Mouse (Mus musculus) lung, postnatal 0 days (tissue): ENCODE measurements around the gene Gm2022. TPM values are rescaled to one million over a fixed set of nuclear protein-coding genes. Genes with fewer than 3 reads are reported as not detected.

ENCODE experiments used
- polyA plus RNA-seq: library from polyadenylated mRNA; unstranded; fragments of >200 nt; fragmentation: Nextera tagmentation; extraction: Ambion mirVana; gene quantifications from 2 replicates; pipeline ENCODE4 v1.2.1, GENCODE M21; 2015

Gene Gm2022
- polyA plus RNA-seq, 1 experiment from 2014 or later: not detected

Other genes starting within 250 kb of the Gm2022 start
- not detected in 2 replicates for gene Gm21319, start 119.6 kb upstream of the Gm2022 start, polyA plus RNA-seq
- gene Gm21936, start 99.9 kb upstream of the Gm2022 start, polyA plus RNA-seq: not detected in 2 replicates
- not detected in 2 replicates for gene BB287469, start 78.8 kb upstream of the Gm2022 start, polyA plus RNA-seq
- gene Gm2001, start 53.0 kb upstream of the Gm2022 start, polyA plus RNA-seq: not detected in 2 replicates
- gene Gm2016, start 21.3 kb upstream of the Gm2022 start, polyA plus RNA-seq: not detected in 2 replicates
- not detected in 2 replicates for gene Gm2035, start 24.5 kb downstream of the Gm2022 start, polyA plus RNA-seq
- not detected in 2 replicates for gene Gm2042, start 58.7 kb downstream of the Gm2022 start, polyA plus RNA-seq
- not detected in 2 replicates for gene Gm2075, start 116.5 kb downstream of the Gm2022 start, polyA plus RNA-seq
- gene Gm6803, start 123.4 kb downstream of the Gm2022 start, polyA plus RNA-seq: not detected in 2 replicates
- gene Gm2056, start 131.6 kb downstream of the Gm2022 start, polyA plus RNA-seq: not detected in 2 replicates
- gene Gm16368, start 188.3 kb downstream of the Gm2022 start, polyA plus RNA-seq: not detected in 2 replicates